Mouse (Mus musculus): ENCODE data around the gene Entr1. TPM values are rescaled to one million over a fixed set of nuclear protein-coding genes. Genes with fewer than 3 reads are reported as not detected.

Gene Entr1
- total RNA-seq (2021), result 100 to 1,000 TPM; 152 to 164 TPM
- long read RNA-seq, experiment 1, transcript Entr1-201 (9 exons, 2,031 nt), result major isoform, 9 of 189 reads
- long read RNA-seq, experiment 1, transcript Entr1-213 (2 exons, 806 nt), result minor isoform, 6 of 189 reads
- long read RNA-seq, experiment 1, transcript Entr1-208 (2 exons, 672 nt), result minor isoform, 6 of 189 reads
- long read RNA-seq, experiment 1, partial matches to known transcripts, result 7 of 189 reads
- long read RNA-seq, experiment 1, other reads (novel, unspliced or antisense), result 154 of 189 reads
- long read RNA-seq, experiment 2, transcript Entr1-213 (2 exons, 806 nt), result minor isoform, 5 of 193 reads
- long read RNA-seq, experiment 2, transcript Entr1-201 (9 exons, 2,031 nt), result major isoform, 8 of 193 reads
- long read RNA-seq, experiment 2, transcript Entr1-202 (8 exons, 1,955 nt), result minor isoform, 7 of 193 reads
- long read RNA-seq, experiment 2, partial matches to known transcripts, result 13 of 193 reads
- long read RNA-seq, experiment 2, other reads (novel, unspliced or antisense), result 155 of 193 reads

GRCm38 (mm10) chr2:26389154-26389690 lies at the start of gene Entr1, which contains the start of gene Pmpca:
Entr1 (minus strand) TSS chr2:26389316.
Pmpca (plus strand) TSS chr2:26389339.
- H3K4me3 ChIP-seq, result peak within 1 kb of the TSS; percentile 94
- intact Hi-C loops (cut with DNase I), result loop anchor here (1.0 to 5.0 kb wide), 2 partner anchors 9 to 72 kb away; partner anchors contain the start of genes Gpsm1 and Snapc4
- TF ChIP-seq CTCF (IDR thresholded peaks at IDR 0.05), result no peak
- DNase-seq (ENCODE audit: extremely low spot score in 1 of 2, low spot score in 2 of 2), result peak; percentile 88 to 90
- H3K27ac ChIP-seq, result peak within 1 kb of the TSS; percentile 87

- Histone ChIP-seq H3K4me3 (no peak overlapping the region), H3K27ac (no peak overlapping the region; the same call in 1 of the 2 replicates)
- no peak for DNase-seq (ENCODE audit: extremely low spot score in 1 of 2, low spot score in 2 of 2)
- TF ChIP-seq CTCF (IDR thresholded peaks at IDR 0.05), result no peak
- intact Hi-C loops (cut with DNase I), result no loop called here
Measured at GRCm38 (mm10) chr2:26438373-26438772, 49.3 kb upstream of the Entr1 start.

GRCm38 (mm10) chr2:26437221-26437620 lies 48.1 kb upstream of the Entr1 start:
- Histone ChIP-seq H3K27ac (peak overlapping the region; percentile 77), H3K4me3 (no peak overlapping the region)
- no peak for TF ChIP-seq CTCF (IDR thresholded peaks at IDR 0.05)
- intact Hi-C loops (cut with DNase I), result no loop called here
- DNase-seq (ENCODE audit: extremely low spot score in 1 of 2, low spot score in 2 of 2), result no peak

- no peak overlapping the region for H3K4me3 ChIP-seq
- no peak for DNase-seq (ENCODE audit: extremely low spot score in 1 of 2, low spot score in 2 of 2)
- H3K27ac ChIP-seq, result no peak overlapping the region
- intact Hi-C loops (cut with DNase I), result no loop called here
- no peak for TF ChIP-seq CTCF (IDR thresholded peaks at IDR 0.05)
Measured at GRCm38 (mm10) chr2:26434791-26435572, 45.9 kb upstream of the Entr1 start.

- intact Hi-C loops (cut with DNase I), result no loop called here
Measured at GRCm38 (mm10) chr2:26429851-26430250, 40.7 kb upstream of the Entr1 start.

GRCm38 (mm10) chr2:26424541-26424940 lies 35.4 kb upstream of the Entr1 start:
- no peak for TF ChIP-seq CTCF (IDR thresholded peaks at IDR 0.05)
- intact Hi-C loops (cut with DNase I), result no loop called here
- DNase-seq (ENCODE audit: extremely low spot score in 1 of 2, low spot score in 2 of 2), result no peak
- H3K27ac ChIP-seq, result no peak overlapping the region
- H3K4me3 ChIP-seq, result no peak overlapping the region

More at GRCm38 (mm10) chr2:26429851-26430250, 40.7 kb upstream of the Entr1 start:
- DNase-seq (ENCODE audit: extremely low spot score in 1 of 2, low spot score in 2 of 2), result no peak
- H3K27ac ChIP-seq, result no peak overlapping the region
- H3K4me3 ChIP-seq, result no peak overlapping the region
- no peak; the same call in 1 of the 2 replicates for TF ChIP-seq CTCF (IDR thresholded peaks at IDR 0.05)

- DNase-seq (ENCODE audit: extremely low spot score in 1 of 2, low spot score in 2 of 2), result no peak
- intact Hi-C loops (cut with DNase I), result no loop called here
- no peak overlapping the region for H3K4me3 ChIP-seq
- no peak overlapping the region for H3K27ac ChIP-seq
- no peak for TF ChIP-seq CTCF (IDR thresholded peaks at IDR 0.05)
Measured at GRCm38 (mm10) chr2:26423086-26423485, 34.0 kb upstream of the Entr1 start.

- H3K4me3 ChIP-seq, result no peak overlapping the region
- H3K27ac ChIP-seq, result no peak overlapping the region
- intact Hi-C loops (cut with DNase I), result no loop called here
- DNase-seq (ENCODE audit: extremely low spot score in 1 of 2, low spot score in 2 of 2), result no peak
- TF ChIP-seq CTCF (IDR thresholded peaks at IDR 0.05), result no peak
Measured at GRCm38 (mm10) chr2:26421969-26422368, 32.9 kb upstream of the Entr1 start.

GRCm38 (mm10) chr2:26418120-26418519 lies 29.0 kb upstream of the Entr1 start:
- H3K4me3 ChIP-seq, result no peak overlapping the region
- TF ChIP-seq CTCF (IDR thresholded peaks at IDR 0.05), result no peak
- intact Hi-C loops (cut with DNase I), result no loop called here

GRCm38 (mm10) chr2:26417066-26417465 lies 27.9 kb upstream of the Entr1 start:
- no peak overlapping the region for H3K27ac ChIP-seq
- DNase-seq (ENCODE audit: extremely low spot score in 1 of 2, low spot score in 2 of 2), result no peak
- no peak for TF ChIP-seq CTCF (IDR thresholded peaks at IDR 0.05)
- no peak overlapping the region for H3K4me3 ChIP-seq
- intact Hi-C loops (cut with DNase I), result no loop called here

More at GRCm38 (mm10) chr2:26418120-26418519, 29.0 kb upstream of the Entr1 start:
- no peak for DNase-seq (ENCODE audit: extremely low spot score in 1 of 2, low spot score in 2 of 2)
- H3K27ac ChIP-seq, result no peak overlapping the region

GRCm38 (mm10) chr2:26410931-26411411 lies 21.9 kb upstream of the Entr1 start:
- TF ChIP-seq CTCF (IDR thresholded peaks at IDR 0.05), result no peak
- intact Hi-C loops (cut with DNase I), result no loop called here
- Histone ChIP-seq H3K4me3 (no peak overlapping the region), H3K27ac (peak overlapping the region; percentile 94)
- no peak for DNase-seq (ENCODE audit: extremely low spot score in 1 of 2, low spot score in 2 of 2)

Measured in left cerebral cortex, adult 2 months (tissue).